Mouse (Mus musculus) lung, postnatal 0 days (tissue): ENCODE results near the gene Ptpre.

Experiments used
- CTCF ChIP-seq: IDR thresholded peaks from 2 replicates; pipeline ENCODE4 v1.5.1; 2016; ENCODE audit warnings: antibody characterized with exemption, mild to moderate bottlenecking
- EP300 ChIP-seq: IDR thresholded peaks from 2 replicates; pipeline ENCODE4 v1.6.1; 2016; ENCODE audit warnings: antibody characterized with exemption, mild to moderate bottlenecking, control low read depth

DNA sequence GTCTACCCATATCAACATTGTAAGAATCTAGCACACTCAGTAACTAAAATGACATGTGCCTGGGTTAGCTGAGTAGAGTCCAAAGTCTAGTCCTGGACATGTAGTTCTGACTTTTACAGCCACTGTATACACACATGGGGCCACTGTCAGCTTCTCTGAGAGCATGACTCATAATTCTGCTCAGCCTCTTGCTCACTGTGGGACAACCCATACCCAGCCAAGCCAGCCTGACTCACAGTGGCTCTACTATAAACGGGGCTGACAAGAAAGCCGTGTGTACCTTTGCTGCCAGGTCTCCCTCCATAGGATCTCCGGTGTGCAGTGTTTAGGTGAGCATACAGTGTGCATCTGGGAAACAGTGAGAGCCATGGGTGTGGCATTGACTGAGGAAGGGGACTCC lies 28.0 kb upstream of the Ptpre start:
- TF ChIP-seq CTCF (no peak), EP300 (no peak)
